Mouse (Mus musculus): Measurements from ENCODE around the gene Mapkap1.
"Not testable (repeated sequence)": the region's sequence is repeated elsewhere in the genome, so short reads cannot be mapped to it uniquely, and the experiment has no call there.

Mapkap1 gene

GRCm38 (mm10) chr2:34431701-34432372 lies 25.3 kb downstream of the Mapkap1 start:
- in situ Hi-C loops (cut with MboI, MseI), result no loop called here

- in situ Hi-C loops (cut with MboI, MseI), result not testable (repeated sequence)
Observed at GRCm38 (mm10) chr2:34432887-34433286, 26.3 kb downstream of the Mapkap1 start.

- in situ Hi-C loops (cut with MboI, MseI), result no loop called here
Observed at GRCm38 (mm10) chr2:34436321-34436720, 29.8 kb downstream of the Mapkap1 start.

- in situ Hi-C loops (cut with MboI, MseI), result no loop called here
Observed at GRCm38 (mm10) chr2:34448756-34449155, 42.2 kb downstream of the Mapkap1 start.

GRCm38 (mm10) chr2:34462490-34462889 lies 55.9 kb downstream of the Mapkap1 start:
- in situ Hi-C loops (cut with MboI, MseI), result no loop called here

- in situ Hi-C loops (cut with MboI, MseI), result no loop called here
Observed at GRCm38 (mm10) chr2:34468559-34469141, 62.1 kb downstream of the Mapkap1 start.

- in situ Hi-C loops (cut with MboI, MseI), result no loop called here
Observed at GRCm38 (mm10) chr2:34469324-34469723, 62.8 kb downstream of the Mapkap1 start.

GRCm38 (mm10) chr2:34473775-34474174 lies 67.2 kb downstream of the Mapkap1 start:
- in situ Hi-C loops (cut with MboI, MseI), result no loop called here

- in situ Hi-C loops (cut with MboI, MseI), result no loop called here
Observed at GRCm38 (mm10) chr2:34481401-34481800, 74.8 kb downstream of the Mapkap1 start.

GRCm38 (mm10) chr2:34482102-34482501 lies 75.5 kb downstream of the Mapkap1 start:
- in situ Hi-C loops (cut with MboI, MseI), result no loop called here

- in situ Hi-C loops (cut with MboI, MseI), result no loop called here
Observed at GRCm38 (mm10) chr2:34482531-34482930, 76.0 kb downstream of the Mapkap1 start.

GRCm38 (mm10) chr2:34487281-34487680 lies 80.7 kb downstream of the Mapkap1 start:
- in situ Hi-C loops (cut with MboI, MseI), result no loop called here

GRCm38 (mm10) chr2:34503975-34504730 lies 97.6 kb downstream of the Mapkap1 start:
- in situ Hi-C loops (cut with MboI, MseI), result no loop called here

- in situ Hi-C loops (cut with MboI, MseI), result not testable (repeated sequence)
Observed at GRCm38 (mm10) chr2:34506162-34506561, 99.6 kb downstream of the Mapkap1 start.

- in situ Hi-C loops (cut with MboI, MseI), result no loop called here
Observed at GRCm38 (mm10) chr2:34509856-34510255, 103.3 kb downstream of the Mapkap1 start.

GRCm38 (mm10) chr2:34515263-34515662 lies 108.7 kb downstream of the Mapkap1 start:
- in situ Hi-C loops (cut with MboI, MseI), result no loop called here

GRCm38 (mm10) chr2:34518083-34518482 lies 111.5 kb downstream of the Mapkap1 start:
- in situ Hi-C loops (cut with MboI, MseI), result no loop called here

GRCm38 (mm10) chr2:34518526-34518925 lies 112.0 kb downstream of the Mapkap1 start:
- in situ Hi-C loops (cut with MboI, MseI), result no loop called here

GRCm38 (mm10) chr2:34519525-34519924 lies 113.0 kb downstream of the Mapkap1 start:
- in situ Hi-C loops (cut with MboI, MseI), result no loop called here

- in situ Hi-C loops (cut with MboI, MseI), result no loop called here
Observed at GRCm38 (mm10) chr2:34521384-34521783, 114.8 kb downstream of the Mapkap1 start.

GRCm38 (mm10) chr2:34526527-34527371 lies 120.2 kb downstream of the Mapkap1 start:
- in situ Hi-C loops (cut with MboI, MseI), result no loop called here

GRCm38 (mm10) chr2:34528491-34528890 lies 121.9 kb downstream of the Mapkap1 start:
- in situ Hi-C loops (cut with MboI, MseI), result no loop called here

Data from T-helper 17 cell (primary cell).